Mouse (Mus musculus) megakaryocyte, adult 5-6 weeks (primary cell): ENCODE measurements around the gene Mgea5. TPM values are rescaled to one million over a fixed set of nuclear protein-coding genes. Genes with fewer than 3 reads are reported as not detected.

Experiments used
- ATAC-seq: 2 replicates; pipeline ENCODE4 v1.8.0; 2016; ENCODE audit warnings: mild to moderate bottlenecking, inconsistent platforms; ENCODE audit not compliant: poor library complexity, severe bottlenecking
- total RNA-seq, 2 experiments: library from RNA; stranded (forward) in 1 of 2; stranded (reverse) in 1 of 2; fragments of 153-499, 151-499 nt in 1 of 2; fragments of 221-1000, 200-1000 nt in 1 of 2; gene quantifications; 2 replicates each; pipeline versions ENCODE4 v1.2.3 to v1.2.4; 2015 to 2017

Mgea5 gene
- total RNA-seq, 2 experiments from 2014 or later, result 91.8 to 157 TPM

DNA sequence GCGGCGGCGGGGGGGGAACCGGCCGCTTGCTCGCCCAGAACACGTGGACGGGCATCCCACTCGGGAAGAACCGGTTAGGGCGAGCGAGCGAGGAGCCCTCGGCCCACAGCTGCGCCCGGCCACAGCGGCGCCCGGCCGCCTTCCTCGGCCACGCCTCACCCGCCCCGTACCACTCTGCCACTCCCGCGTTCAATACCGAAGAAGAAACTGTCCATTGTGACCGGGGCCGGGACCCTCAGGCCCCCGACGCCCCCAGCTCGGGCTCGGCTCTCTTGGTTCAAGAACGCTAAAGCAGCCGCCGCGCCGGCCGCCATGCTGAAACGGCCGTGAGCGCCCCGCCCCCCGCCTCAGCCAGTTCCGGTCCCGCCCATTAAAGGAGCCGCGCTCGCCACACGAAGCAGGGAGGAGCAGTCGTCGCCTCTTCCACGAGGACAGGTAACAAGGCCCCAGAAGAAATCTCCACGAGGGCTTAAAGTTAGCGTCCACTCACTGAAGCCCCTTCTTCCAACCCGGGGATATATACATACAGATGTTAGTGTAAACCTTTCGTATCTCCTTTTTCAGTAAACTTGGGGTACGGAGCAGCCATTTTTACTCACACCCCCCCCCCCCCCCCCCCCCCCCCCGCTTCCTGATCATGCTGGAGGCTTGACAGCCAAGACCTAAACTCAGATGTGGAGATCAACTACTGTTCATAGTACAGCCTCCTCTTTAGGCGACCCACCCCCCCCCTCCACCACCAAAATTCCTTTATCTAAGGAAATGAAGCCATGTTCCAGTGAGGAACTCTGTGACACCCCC lies 34.2 kb downstream of the Mgea5 start, which contains the start of gene Npm3:
Gene Npm3, minus strand, starts transcription at position 349 of the 801 bp plus-strand sequence.
- peak; percentile 79 for ATAC-seq

DNA sequence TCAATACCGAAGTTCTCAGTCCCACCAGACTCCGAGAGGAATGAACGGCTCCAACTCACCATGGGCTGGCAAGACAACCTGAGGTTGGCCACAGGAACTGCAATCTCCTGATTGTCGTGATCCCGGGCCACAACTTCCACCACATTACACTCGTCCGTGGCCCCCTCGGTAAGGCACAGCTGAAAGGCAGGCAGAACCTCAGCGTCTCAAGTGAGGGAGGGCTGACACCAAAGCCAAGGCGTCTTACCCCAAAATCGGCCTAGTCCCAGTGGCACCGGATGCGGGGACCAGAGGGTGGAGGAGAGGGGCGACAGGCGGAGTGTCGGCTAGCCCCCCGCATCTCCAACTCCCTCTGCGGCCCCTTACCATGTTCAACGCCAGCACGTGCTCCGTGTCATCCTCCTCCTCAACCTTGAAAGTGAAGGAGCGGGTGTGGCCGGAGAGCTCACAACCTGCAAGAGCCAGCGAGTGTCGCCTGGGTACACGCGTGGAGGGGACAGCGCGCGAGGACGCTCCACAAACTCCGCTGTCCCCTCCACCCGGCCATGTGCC lies 34.9 kb downstream of the Mgea5 start:
- ATAC-seq, result no peak

DNA sequence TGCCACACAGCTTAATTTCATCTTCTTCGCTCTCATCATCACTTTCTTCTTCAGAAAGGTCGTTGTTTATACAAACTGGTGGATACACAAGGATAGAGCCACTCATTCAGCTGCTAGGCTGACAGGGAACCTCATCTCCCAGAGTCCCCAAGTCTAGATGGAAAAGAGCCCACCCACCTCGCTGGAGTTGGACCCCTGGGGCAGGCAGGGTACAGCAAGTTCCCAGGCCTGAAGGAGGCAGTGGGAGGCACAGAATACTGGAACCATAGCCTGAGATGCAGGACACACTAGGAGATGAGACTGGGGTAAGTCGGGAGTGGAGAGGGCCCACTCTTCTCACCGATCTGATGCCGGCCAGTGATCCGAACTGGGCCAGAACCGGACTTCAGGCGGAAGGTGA lies 35.4 kb downstream of the Mgea5 start:
- no peak for ATAC-seq

DNA sequence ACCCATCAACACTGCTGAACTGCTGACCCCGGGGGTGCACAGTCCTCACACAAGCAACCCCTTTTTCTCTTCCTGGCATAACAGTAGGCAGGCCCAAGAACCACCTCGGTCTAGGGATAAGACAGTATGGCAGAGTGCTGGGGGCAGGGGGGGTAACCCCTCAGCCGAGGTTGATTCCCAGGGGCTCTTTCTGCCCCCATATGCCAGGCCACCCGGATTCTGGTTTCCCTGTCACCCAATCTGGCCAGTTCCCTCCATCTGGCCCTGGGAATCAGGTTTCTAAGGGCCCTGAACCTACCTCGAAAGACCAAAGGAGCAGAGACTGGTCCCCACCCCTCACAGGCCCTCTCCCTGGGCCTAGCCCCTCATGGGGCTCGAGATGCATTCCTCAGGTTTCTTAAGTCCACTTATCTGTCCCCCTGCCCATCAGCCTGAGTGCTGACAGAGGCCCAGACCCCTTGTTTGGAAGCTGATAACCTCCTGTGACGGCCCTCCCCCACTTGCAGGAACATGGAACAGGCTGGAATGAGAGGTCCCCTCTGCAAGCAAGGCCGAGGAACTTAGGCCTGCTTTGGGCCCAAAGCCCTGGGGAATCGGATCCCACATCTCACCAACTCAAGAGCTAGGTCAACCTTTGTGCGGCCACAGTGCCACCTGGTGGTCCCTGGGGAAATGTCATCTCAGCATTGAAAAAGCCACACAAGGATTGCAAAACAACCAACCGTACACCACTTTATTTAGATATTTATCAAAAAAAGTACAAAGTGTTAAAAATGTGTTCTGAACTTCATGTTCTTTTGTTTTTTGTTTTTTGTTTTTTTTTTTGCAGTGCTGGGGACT lies 36.4 kb downstream of the Mgea5 start:
- ATAC-seq, result peak; percentile 68

GRCm38 (mm10) chr19:45746153-45747020 lies 37.2 kb downstream of the Mgea5 start:
- peak; percentile 41; the same call in 1 of the 2 replicates for ATAC-seq

DNA sequence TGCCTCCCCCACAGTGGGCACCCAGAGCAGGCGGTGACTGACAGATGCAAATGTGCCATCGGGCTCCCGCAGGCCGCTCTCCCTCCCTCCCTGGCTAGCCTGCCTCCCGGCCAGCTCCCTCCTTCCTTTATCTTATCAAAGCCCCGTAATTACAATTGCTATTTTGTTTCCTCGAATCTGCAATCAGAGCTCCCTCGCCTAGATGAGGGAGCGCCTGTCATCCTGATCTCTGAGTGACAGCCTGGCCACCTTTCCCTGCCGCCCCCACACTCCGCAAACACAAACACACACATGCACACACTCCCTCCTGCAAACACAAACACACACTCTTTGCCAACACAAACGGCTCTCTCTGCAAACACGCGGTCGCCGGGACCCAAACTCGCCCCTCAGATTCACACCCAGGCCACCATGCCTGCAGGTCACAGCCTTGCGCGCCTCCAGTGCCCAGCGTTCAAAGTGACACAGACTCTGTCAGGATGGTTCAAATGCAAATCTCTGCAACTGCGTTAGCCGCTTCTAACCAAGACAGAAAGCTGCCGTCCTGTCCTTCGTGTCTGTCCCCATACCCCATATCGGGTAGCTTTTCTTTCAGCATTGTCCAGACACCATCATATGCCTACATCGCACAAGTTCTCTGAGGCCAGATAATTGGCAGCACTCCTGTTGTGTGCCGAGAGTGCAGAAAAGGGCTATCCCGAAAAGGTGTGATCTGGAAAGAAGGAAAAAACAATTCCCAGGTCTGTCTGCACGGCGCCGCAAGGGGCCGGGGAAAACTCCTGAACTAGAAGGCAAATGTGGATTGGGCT lies 38.1 kb downstream of the Mgea5 start:
- ATAC-seq, result no peak

- no peak for ATAC-seq
These were observed 40.0 kb downstream of the Mgea5 start for GRCm38 (mm10) chr19:45743619-45744018.

- no peak for ATAC-seq
These were observed 40.6 kb downstream of the Mgea5 start for GRCm38 (mm10) chr19:45742984-45743575.

DNA sequence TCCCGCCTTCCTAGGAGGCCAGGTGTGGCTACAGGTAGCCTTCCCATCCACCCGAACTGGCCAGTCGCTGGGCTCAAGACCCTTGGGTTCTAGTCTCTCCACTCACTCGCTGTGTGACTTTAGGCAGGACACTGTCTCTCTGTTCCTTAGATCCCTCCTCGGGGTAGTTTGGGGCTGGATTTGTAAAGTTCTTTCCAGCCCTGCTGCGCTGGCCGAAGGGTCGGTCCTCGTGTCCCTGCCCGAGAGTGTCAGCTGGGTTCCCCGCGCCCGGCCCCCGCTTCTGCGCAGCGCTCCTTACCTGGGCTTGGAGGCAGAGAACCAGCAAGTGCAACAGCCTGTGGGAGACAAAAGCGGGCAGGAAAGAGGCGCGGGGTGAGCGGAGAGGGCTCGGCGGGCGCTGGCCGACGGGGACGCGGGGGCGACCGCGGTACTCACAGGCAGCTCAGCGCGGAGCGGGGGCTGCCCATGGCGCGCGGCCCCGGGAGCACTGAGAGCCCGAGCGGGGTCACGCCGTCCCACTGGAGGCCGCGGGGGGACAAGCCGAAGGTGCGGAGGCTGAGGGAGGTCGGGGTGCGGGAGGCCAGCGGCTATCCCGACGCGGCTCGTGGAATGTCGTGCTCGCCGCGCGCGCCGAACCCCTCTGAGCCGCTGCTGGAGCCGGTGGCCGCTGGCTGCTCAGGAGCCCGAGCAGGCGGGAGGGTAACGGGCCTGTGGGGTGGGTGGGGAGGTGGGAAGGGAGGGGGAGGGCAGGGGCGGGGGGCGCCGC lies 41.2 kb downstream of the Mgea5 start, which contains the start of gene Fgf8:
Gene Fgf8, minus strand, starts transcription at position 698 of the 766 bp plus-strand sequence.
- no peak for ATAC-seq

DNA sequence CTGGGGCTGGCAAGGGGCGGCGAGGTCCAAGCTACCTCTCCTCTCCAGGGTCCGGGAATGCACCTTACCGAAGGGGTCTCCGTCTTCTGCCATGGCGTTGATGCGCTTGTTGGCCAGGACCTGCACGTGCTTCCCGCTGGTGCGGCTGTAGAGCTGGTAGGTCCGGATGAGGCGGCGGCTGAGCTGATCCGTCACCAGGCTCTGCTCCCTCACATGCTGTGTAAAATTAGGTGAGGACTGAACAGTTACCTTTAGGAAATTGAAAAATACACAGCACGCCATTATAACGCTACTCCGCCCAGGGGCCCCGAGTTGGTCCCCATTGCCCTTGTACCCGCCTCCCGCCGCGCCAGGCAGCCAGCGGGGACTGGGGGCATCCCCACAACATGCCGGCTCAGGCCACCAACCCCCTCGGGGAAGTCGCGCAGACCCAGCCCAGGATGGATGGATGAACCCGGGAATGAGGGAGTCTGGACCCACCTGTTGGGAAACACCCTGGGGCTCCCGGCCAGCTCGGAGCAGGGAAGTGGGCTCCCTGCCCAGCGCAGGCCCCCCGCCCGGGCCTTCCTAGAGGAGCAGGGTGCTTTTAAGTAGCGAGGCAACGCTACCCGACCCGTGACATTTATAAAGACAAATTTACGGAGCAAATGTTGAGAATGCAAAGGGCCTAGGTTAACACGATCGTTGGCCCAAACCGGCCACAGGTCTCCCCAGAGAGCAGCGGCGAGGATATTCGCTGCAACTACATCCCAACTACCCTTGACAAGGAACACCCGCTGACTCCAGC lies 42.0 kb downstream of the Mgea5 start:
- ATAC-seq, result no peak

DNA sequence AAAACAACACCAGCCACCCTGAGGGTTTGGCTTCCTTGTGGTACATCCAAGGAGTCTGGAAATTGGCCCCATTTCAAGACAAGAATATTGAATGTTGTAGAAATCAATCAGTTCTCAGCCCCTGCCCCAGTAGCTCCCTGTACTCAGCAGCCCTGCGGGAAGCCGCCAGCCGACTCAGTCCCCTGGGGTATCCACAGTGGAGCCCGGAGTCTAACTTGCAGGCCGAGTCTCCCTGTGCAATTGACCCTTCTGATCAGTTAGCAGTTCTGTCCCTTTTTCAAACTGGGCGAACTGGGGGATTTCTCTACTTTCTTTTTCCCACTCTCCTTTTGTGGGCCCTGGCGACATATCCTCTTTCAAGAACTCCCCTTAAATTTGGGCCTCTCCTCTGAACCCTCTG lies 42.8 kb downstream of the Mgea5 start:
- no peak for ATAC-seq

DNA sequence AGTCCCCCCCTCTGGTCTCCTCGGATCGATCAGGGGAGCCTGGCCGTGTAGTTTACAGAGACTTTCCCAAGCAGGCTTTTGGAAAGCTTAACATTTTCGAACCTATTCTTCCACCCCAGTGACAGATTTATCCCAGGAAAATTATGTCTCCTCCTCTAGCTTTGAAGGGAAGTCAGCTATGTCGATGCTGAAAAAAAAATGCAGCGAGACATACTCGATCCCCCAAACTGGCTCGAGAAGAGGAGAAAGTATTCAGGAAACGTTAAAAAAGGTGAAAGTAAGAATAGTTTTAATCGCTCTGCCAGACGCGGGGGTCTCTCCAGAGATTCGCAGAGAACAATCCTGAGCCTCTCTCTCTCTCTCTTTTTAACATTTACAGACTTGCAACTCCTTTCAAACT lies 43.4 kb downstream of the Mgea5 start:
- no peak for ATAC-seq

GRCm38 (mm10) chr19:45738521-45738920 lies 45.1 kb downstream of the Mgea5 start:
- no peak for ATAC-seq

DNA sequence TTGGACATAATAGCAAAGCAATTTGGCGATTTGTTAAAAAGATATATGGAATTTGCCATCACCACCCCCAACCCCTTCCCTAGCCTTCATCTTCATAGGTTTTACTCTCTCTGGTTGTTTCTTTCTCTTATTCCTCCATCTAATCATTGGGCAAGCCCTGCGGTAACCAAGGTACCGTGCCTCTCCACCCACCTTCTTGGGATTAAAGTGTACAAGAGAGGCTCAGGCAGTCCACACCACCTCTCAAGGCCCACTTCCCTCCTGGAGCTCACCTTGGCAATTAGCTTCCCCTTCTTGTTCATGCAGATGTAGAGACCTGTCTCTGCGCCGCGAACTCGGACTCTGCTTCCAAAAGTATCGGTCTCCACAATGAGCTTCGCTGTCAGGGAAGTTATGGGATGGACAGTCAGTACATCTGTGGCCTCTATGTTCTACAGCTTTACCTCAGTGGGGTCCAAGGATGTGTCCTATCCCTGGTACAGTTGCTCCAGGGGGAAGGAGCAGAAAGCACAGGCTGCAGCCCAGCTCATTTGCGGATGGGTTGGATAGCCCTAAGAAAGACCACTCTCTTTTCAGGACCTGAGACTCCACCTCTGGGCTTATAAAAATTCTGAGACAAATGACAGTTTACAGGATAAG lies 45.7 kb downstream of the Mgea5 start:
- no peak for ATAC-seq

DNA sequence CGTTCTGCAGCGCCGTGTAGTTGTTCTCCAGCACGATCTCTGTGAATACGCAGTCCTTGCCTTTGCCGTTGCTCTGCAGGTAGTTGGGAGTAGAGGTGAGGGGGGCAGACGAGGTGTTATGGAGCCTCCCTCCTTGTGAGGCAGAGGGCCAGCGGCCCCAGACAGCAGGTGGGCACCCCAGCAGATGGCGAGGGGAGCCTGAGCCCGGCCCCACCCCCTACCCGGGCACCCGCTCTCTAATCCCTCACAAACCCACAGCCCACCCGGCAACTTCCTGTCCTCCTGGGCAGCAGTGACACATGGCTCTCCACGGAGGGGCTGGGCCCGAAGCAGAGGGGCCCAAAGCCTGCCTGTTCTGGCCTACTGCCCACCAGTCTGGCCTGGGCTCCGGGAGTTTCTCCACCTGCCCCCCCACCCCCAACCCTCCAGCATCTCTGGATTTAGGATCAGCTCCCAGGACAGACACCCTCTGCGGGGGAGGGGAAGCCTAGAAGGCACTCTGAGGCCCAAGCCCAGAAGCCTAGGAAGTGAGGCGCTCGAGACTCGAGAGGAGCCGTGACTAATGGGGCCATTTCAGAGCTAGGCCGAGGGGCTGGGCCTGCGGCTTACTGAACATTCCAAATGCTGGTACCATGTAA lies 46.3 kb downstream of the Mgea5 start:
- 0 out of 2 replicates have a peak, but pooled peaks have one; percentile 24 for ATAC-seq

DNA sequence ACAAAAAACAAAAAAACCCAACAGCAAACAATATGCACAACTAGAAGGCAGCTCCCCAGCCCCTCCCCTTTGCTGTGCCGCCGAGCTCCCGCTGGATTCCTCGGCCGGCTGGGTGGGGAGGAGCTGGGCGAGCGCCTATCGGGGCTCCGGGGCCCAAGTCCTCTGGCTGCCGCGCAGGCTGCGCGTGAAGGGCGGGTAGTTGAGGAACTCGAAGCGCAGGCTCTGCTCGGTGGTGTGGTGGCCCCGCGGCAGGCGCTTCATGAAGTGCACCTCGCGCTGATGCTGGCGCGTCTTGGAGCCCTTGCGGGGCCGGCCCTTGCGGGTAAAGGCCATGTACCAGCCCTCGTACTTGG lies 46.8 kb downstream of the Mgea5 start:
- peak; percentile 59 for ATAC-seq

- no peak for ATAC-seq
These were observed 47.4 kb downstream of the Mgea5 start for GRCm38 (mm10) chr19:45736241-45736640.
